Mouse (Mus musculus): ENCODE measurements around the gene Gm14214. TPM values are rescaled to one million over a fixed set of nuclear protein-coding genes. Genes with fewer than 3 reads are reported as not detected.

Gm14214 gene
- polyA plus RNA-seq, 1 experiment from 2014 or later: not detected

- ATAC-seq: no peak
- 90% methylated on average over 4 of the region's 4 CpGs for WGBS
Observed at GRCm38 (mm10) chr2:154723473-154723872, 46.4 kb downstream of the Gm14214 start.

GRCm38 (mm10) chr2:154720315-154720714 lies 49.5 kb downstream of the Gm14214 start:
- DNase-seq (ENCODE audit: low spot score): no peak
- Histone ChIP-seq H3K4me2 (ENCODE audit: low read length) (no peak overlapping the region), H3K4me3 (ENCODE audit: low read depth, low read length) (no peak overlapping the region), H3K27ac (ENCODE audit: low read depth, low read length) (no peak overlapping the region), H3K36me3 (ENCODE audit: control insufficient read depth, insufficient read depth, low read length) (no peaks in the 10 kb centered on the region), H3K4me1 (ENCODE audit: control insufficient read depth, insufficient read depth, low read length) (no peaks in the 10 kb centered on the region), H3K9me3 (replicated peaks; ENCODE audit: control insufficient read depth, low read length) (no peaks in the 10 kb centered on the region), H3K27me3 (replicated peaks; ENCODE audit: control insufficient read depth, insufficient read depth, low read length) (no peaks in the 10 kb centered on the region), H3K9ac (ENCODE audit: low read length) (no peak overlapping the region)
- 79% methylated on average over 2 of the region's 2 CpGs for whole genome bisulfite sequencing
- no peak for ATAC-seq

More at GRCm38 (mm10) chr2:154723473-154723872, 46.4 kb downstream of the Gm14214 start:
- H3K27ac ChIP-seq (ENCODE audit: low read depth, low read length): no peak overlapping the region
- no peak overlapping the region for H3K4me2 ChIP-seq (ENCODE audit: low read length)
- no peaks in the 10 kb centered on the region for H3K27me3 ChIP-seq (replicated peaks; ENCODE audit: control insufficient read depth, insufficient read depth, low read length)
- H3K4me3 ChIP-seq (ENCODE audit: low read depth, low read length): no peak overlapping the region
- H3K9ac ChIP-seq (ENCODE audit: low read length): no peak overlapping the region
- no peaks in the 10 kb centered on the region for H3K9me3 ChIP-seq (replicated peaks; ENCODE audit: control insufficient read depth, low read length)
- no peak for DNase-seq (ENCODE audit: low spot score)
- H3K36me3 ChIP-seq (ENCODE audit: control insufficient read depth, insufficient read depth, low read length): no peaks in the 10 kb centered on the region
- no peaks in the 10 kb centered on the region for H3K4me1 ChIP-seq (ENCODE audit: control insufficient read depth, insufficient read depth, low read length)

Other genes starting within 250 kb of the Gm14214 start
- 1.2 TPM in 2 replicates for gene 1700003F12Rik, start 222.9 kb downstream of the Gm14214 start, polyA plus RNA-seq (2014; fragmentation: Nextera tagmentation; extraction: Ambion mirVana)
- 0.15 and 0.19 TPM in 2 replicates for gene Actl10, start 218.3 kb downstream of the Gm14214 start, polyA plus RNA-seq (2014; fragmentation: Nextera tagmentation; extraction: Ambion mirVana)
- 19.8 and 23.6 TPM in 2 replicates for gene Necab3, start 211.1 kb downstream of the Gm14214 start, polyA plus RNA-seq (2014; fragmentation: Nextera tagmentation; extraction: Ambion mirVana)
- 3.5 and 5.0 TPM in 2 replicates for gene E2f1, start 200.1 kb downstream of the Gm14214 start, polyA plus RNA-seq (2014; fragmentation: Nextera tagmentation; extraction: Ambion mirVana)
- 14.8 and 15.2 TPM in 2 replicates for gene Pxmp4, start 166.3 kb downstream of the Gm14214 start, polyA plus RNA-seq (2014; fragmentation: Nextera tagmentation; extraction: Ambion mirVana)
- gene Zfp341, start 156.7 kb downstream of the Gm14214 start, polyA plus RNA-seq (2014; fragmentation: Nextera tagmentation; extraction: Ambion mirVana): 2.2 and 2.4 TPM in 2 replicates
- 0.65 TPM in 1 of 2 replicates, not detected in the other for gene 4930519P11Rik, start 156.6 kb downstream of the Gm14214 start, polyA plus RNA-seq (2014; fragmentation: Nextera tagmentation; extraction: Ambion mirVana)
- 21.6 and 22.4 TPM in 2 replicates for gene Chmp4b, start 118.3 kb downstream of the Gm14214 start, polyA plus RNA-seq (2014; fragmentation: Nextera tagmentation; extraction: Ambion mirVana)
- 109 and 116 TPM in 2 replicates for gene Raly, start 21.1 kb upstream of the Gm14214 start, polyA plus RNA-seq (2014; fragmentation: Nextera tagmentation; extraction: Ambion mirVana)
- gene a, start 21.4 kb upstream of the Gm14214 start, polyA plus RNA-seq (2014; fragmentation: Nextera tagmentation; extraction: Ambion mirVana): 0.89 and 2.4 TPM in 2 replicates
- 80.6 and 82.0 TPM in 2 replicates for gene Eif2s2, start 122.9 kb upstream of the Gm14214 start, polyA plus RNA-seq (2014; fragmentation: Nextera tagmentation; extraction: Ambion mirVana)
- gene Gm14226, start 248.2 kb upstream of the Gm14214 start, polyA plus RNA-seq (2014; fragmentation: Nextera tagmentation; extraction: Ambion mirVana): not detected in 2 replicates